Mouse (Mus musculus) kidney, postnatal 0 days (tissue): Measurements from ENCODE around the gene Rab23. TPM values are rescaled to one million over a fixed set of nuclear protein-coding genes. Genes with fewer than 3 reads are reported as not detected.
"Not testable (repeated sequence)": the region's sequence is repeated elsewhere in the genome, so short reads cannot be mapped to it uniquely, and the experiment has no call there.

ENCODE experiments used
- ATAC-seq: fragments of 200-750 bp; cut with Nextera tagmentation; replicated peaks from 2 replicates; pipeline ENCODE4 v1.8.0; 2017; ENCODE audit warnings: low read depth, moderate number of reproducible peaks, moderate TSS enrichment, moderate library complexity; ENCODE audit not compliant: low FRiP score
- DNase-seq: peaks from one replicate; pipeline ENCODE4 v3.0.0-alpha.2; 2016; ENCODE audit warnings: low spot score
- H3K27ac ChIP-seq: fragments of 300-500 bp; sonication (generic); 2 replicates; pipeline ENCODE4 v1.5.1; 2014; ENCODE audit warnings: mild to moderate bottlenecking
- H3K27me3 ChIP-seq: fragments of 300-500 bp; sonication (generic); 2 replicates; pipeline ENCODE4 v1.6.1; 2014; ENCODE audit warnings: low read length, mixed read lengths; ENCODE audit not compliant: insufficient read depth
- H3K36me3 ChIP-seq: fragments of 300-500 bp; sonication (generic); 2 replicates; pipeline ENCODE4 v1.6.1; 2014; ENCODE audit warnings: low read length, mixed read lengths; ENCODE audit not compliant: insufficient read depth
- H3K4me1 ChIP-seq: fragments of 300-500 bp; sonication (generic); replicated peaks from 2 replicates; pipeline ENCODE4 v1.6.1; 2014; ENCODE audit warnings: antibody characterized with exemption, low read length, mixed read lengths; ENCODE audit not compliant: insufficient read depth
- H3K4me2 ChIP-seq: fragments of 300-500 bp; sonication (generic); 2 replicates; pipeline ENCODE4 v1.6.1; 2014; ENCODE audit warnings: mild to moderate bottlenecking, low read length, moderate library complexity, mixed read lengths
- H3K4me3 ChIP-seq: fragments of 300-500 bp; sonication (generic); replicated peaks from 2 replicates; pipeline ENCODE4 v1.5.1; 2014; ENCODE audit warnings: low read depth, low read length
- H3K9ac ChIP-seq: fragments of 300-500 bp; sonication (generic); 2 replicates; pipeline ENCODE4 v1.6.1; 2014; ENCODE audit warnings: low read depth, low read length
- H3K9me3 ChIP-seq: fragments of 300-500 bp; sonication (generic); replicated peaks from 2 replicates; pipeline ENCODE4 v1.6.1; 2016; ENCODE audit warnings: low read length, inconsistent platforms, mixed read lengths
- CTCF ChIP-seq: IDR thresholded peaks from 2 replicates; pipeline ENCODE4 v1.5.1; 2016; ENCODE audit warnings: antibody characterized with exemption, low read depth, mild to moderate bottlenecking, moderate library complexity
- WGBS: fragments of 180-500 bp; shearing (Covaris S2); extraction: QIAGEN DNeasy Blood & Tissue Kit; methylation state at CpG from one replicate; pipeline ENCODE4 v1.1.7; 2014; 5-methylcytosine and 5-hydroxymethylcytosine counted together
- polyA plus RNA-seq: library from polyadenylated mRNA; unstranded; fragments of >200 nt; fragmentation: Nextera tagmentation; extraction: Ambion mirVana; gene quantifications from 2 replicates; pipeline ENCODE4 v1.2.1, GENCODE M21; 2015

Gene Rab23
- polyA plus RNA-seq, 1 experiment from 2014 or later: 17.9 TPM

- TF ChIP-seq CTCF: no peak
- Histone ChIP-seq H3K4me2 (no peak overlapping the region), H3K36me3 (peaks cover 26% of the 10 kb centered on the region; the same call in 1 of the 2 replicates), H3K4me1 (no peaks in the 10 kb centered on the region), H3K9me3 (no peaks in the 10 kb centered on the region), H3K9ac (no peak overlapping the region), H3K27me3 (no peaks in the 10 kb centered on the region), H3K4me3 (no peak overlapping the region), H3K27ac (no peak overlapping the region)
- 83% methylated on average over 11 of the region's 11 CpGs for WGBS
- ATAC-seq (no peak), DNase-seq (no peak)
Measured at GRCm38 (mm10) chr1:33738681-33739278, 19.1 kb downstream of the Rab23 start.

GRCm38 (mm10) chr1:33739302-33739701 lies 19.6 kb downstream of the Rab23 start:
- Histone ChIP-seq H3K9ac (no peak overlapping the region), H3K4me3 (no peak overlapping the region), H3K27me3 (no peaks in the 10 kb centered on the region), H3K4me2 (no peak overlapping the region), H3K9me3 (no peaks in the 10 kb centered on the region), H3K27ac (no peak overlapping the region), H3K36me3 (peaks cover 26% of the 10 kb centered on the region; the same call in 1 of the 2 replicates), H3K4me1 (no peaks in the 10 kb centered on the region)
- peak; percentile 97 for TF ChIP-seq CTCF
- DNase-seq: peak; percentile 91
- 29% methylated on average over 12 of the region's 12 CpGs for WGBS
- peak; percentile 68; the same call in 1 of the 2 replicates for ATAC-seq

- no peaks in the 10 kb centered on the region for H3K27me3 ChIP-seq
- no peak overlapping the region for H3K27ac ChIP-seq
- ATAC-seq (no peak), DNase-seq (peak; percentile 59)
- no peak overlapping the region for H3K4me2 ChIP-seq
- TF ChIP-seq CTCF: peak; percentile 75
- H3K4me3 ChIP-seq: no peak overlapping the region
- H3K9ac ChIP-seq: no peak overlapping the region
- H3K4me1 ChIP-seq: no peaks in the 10 kb centered on the region
- H3K9me3 ChIP-seq: no peaks in the 10 kb centered on the region
- 0 out of 2 replicates have a peak, but pooled peaks cover 28% of the 10 kb centered on the region for H3K36me3 ChIP-seq
- WGBS: 28% methylated on average over 8 of the region's 8 CpGs
Measured at GRCm38 (mm10) chr1:33742903-33743302, 23.2 kb downstream of the Rab23 start.

- H3K27ac ChIP-seq, H3K4me3 ChIP-seq, DNase-seq, H3K4me2 ChIP-seq, H3K27me3 ChIP-seq, ATAC-seq, H3K4me1 ChIP-seq, H3K9me3 ChIP-seq, H3K9ac ChIP-seq: not testable (repeated sequence)
- WGBS: 94% methylated on average over 8 of the region's 9 CpGs
- 0 out of 2 replicates have a peak, but pooled peaks cover 20% of the 10 kb centered on the region for H3K36me3 ChIP-seq
Measured at GRCm38 (mm10) chr1:33744815-33745214, 25.1 kb downstream of the Rab23 start.

- Histone ChIP-seq H3K27me3 (no peaks in the 10 kb centered on the region), H3K4me1 (no peaks in the 10 kb centered on the region), H3K27ac (no peak overlapping the region), H3K36me3 (0 out of 2 replicates have a peak, but pooled peaks cover 14% of the 10 kb centered on the region), H3K4me2 (no peak overlapping the region), H3K9ac (no peak overlapping the region), H3K9me3 (no peaks in the 10 kb centered on the region), H3K4me3 (no peak overlapping the region)
- no peak for TF ChIP-seq CTCF
- DNase-seq (no peak), ATAC-seq (no peak)
- 93% methylated on average over 4 of the region's 4 CpGs for WGBS
Measured at GRCm38 (mm10) chr1:33745901-33746300, 26.2 kb downstream of the Rab23 start.

GRCm38 (mm10) chr1:33749109-33749508 lies 29.4 kb downstream of the Rab23 start:
- H3K27ac ChIP-seq: no peak overlapping the region
- ATAC-seq (no peak), DNase-seq (no peak)
- H3K9ac ChIP-seq: no peak overlapping the region
- no peaks in the 10 kb centered on the region for H3K27me3 ChIP-seq
- no peak overlapping the region for H3K4me3 ChIP-seq
- 0 out of 2 replicates have a peak, but pooled peaks have one; percentile 2 for TF ChIP-seq CTCF
- WGBS: 94% methylated on average over 11 of the region's 11 CpGs
- H3K4me2 ChIP-seq: no peak overlapping the region
- 0 out of 2 replicates have a peak, but pooled peaks cover 14% of the 10 kb centered on the region for H3K36me3 ChIP-seq
- no peaks in the 10 kb centered on the region for H3K4me1 ChIP-seq
- no peaks in the 10 kb centered on the region for H3K9me3 ChIP-seq

- not testable (repeated sequence) for H3K27ac ChIP-seq, H3K27me3 ChIP-seq, H3K9ac ChIP-seq, DNase-seq, H3K4me2 ChIP-seq, H3K9me3 ChIP-seq, ATAC-seq, H3K4me3 ChIP-seq, H3K4me1 ChIP-seq
- 0 out of 2 replicates have a peak, but pooled peaks cover 14% of the 10 kb centered on the region for H3K36me3 ChIP-seq
- WGBS: 90% methylated on average over 4 of the region's 4 CpGs
Measured at GRCm38 (mm10) chr1:33749709-33750108, 30.0 kb downstream of the Rab23 start.
